Mouse (Mus musculus): Measurements from ENCODE around the gene Srcap. TPM values are rescaled to one million over a fixed set of nuclear protein-coding genes. Genes with fewer than 3 reads are reported as not detected.

Srcap gene
- polyA plus RNA-seq, 1 experiment from 2014 or later, result 51.5 TPM

- H3K4me1 ChIP-seq (replicated peaks; ENCODE audit: control insufficient read depth, insufficient read depth, low read length), result peaks cover 18% of the 10 kb centered on the region
- H3K36me3 ChIP-seq (ENCODE audit: control insufficient read depth, insufficient read depth), result peaks cover 7% of the 10 kb centered on the region
- peak overlapping the region; percentile 64 for H3K4me2 ChIP-seq (ENCODE audit: low read length)
- H3K9ac ChIP-seq (replicated peaks; ENCODE audit: low read depth, low read length), result peak overlapping the region; percentile 80
- no peaks in the 10 kb centered on the region for H3K27me3 ChIP-seq (replicated peaks; ENCODE audit: control insufficient read depth, insufficient read depth, low read length)
- peak overlapping the region; percentile 78 for H3K4me3 ChIP-seq (replicated peaks; ENCODE audit: low read length)
- WGBS, result under 1% methylated on average over 50 of the region's 93 CpGs
- ATAC-seq, result peak; percentile 80
- no peaks in the 10 kb centered on the region for H3K9me3 ChIP-seq (ENCODE audit: control insufficient read depth, low read length)
- H3K27ac ChIP-seq (ENCODE audit: low read length), result peak overlapping the region; percentile 98
Observed at GRCm38 (mm10) chr7:127512231-127513015, 640 bp downstream of the Srcap start.

- Histone ChIP-seq H3K27ac (ENCODE audit: low read length) (peak overlapping the region; percentile 98), H3K9me3 (ENCODE audit: control insufficient read depth, low read length) (no peaks in the 10 kb centered on the region), H3K27me3 (replicated peaks; ENCODE audit: control insufficient read depth, insufficient read depth, low read length) (no peaks in the 10 kb centered on the region), H3K4me2 (ENCODE audit: low read length) (peak overlapping the region; percentile 64), H3K4me1 (replicated peaks; ENCODE audit: control insufficient read depth, insufficient read depth, low read length) (peaks cover 18% of the 10 kb centered on the region), H3K9ac (replicated peaks; ENCODE audit: low read depth, low read length) (peak overlapping the region; percentile 80), H3K4me3 (replicated peaks; ENCODE audit: low read length) (peak overlapping the region; percentile 78), H3K36me3 (ENCODE audit: control insufficient read depth, insufficient read depth) (peaks cover 7% of the 10 kb centered on the region)
- ATAC-seq, result no peak
- 44% methylated on average over 8 of the region's 8 CpGs for WGBS
Observed at GRCm38 (mm10) chr7:127513016-127513390, 1.2 kb downstream of the Srcap start.

- peaks cover 10% of the 10 kb centered on the region for H3K36me3 ChIP-seq (ENCODE audit: control insufficient read depth, insufficient read depth)
- H3K4me2 ChIP-seq (ENCODE audit: low read length), result peak overlapping the region; percentile 64
- H3K27ac ChIP-seq (ENCODE audit: low read length), result no peak overlapping the region
- peak overlapping the region; percentile 78 for H3K4me3 ChIP-seq (replicated peaks; ENCODE audit: low read length)
- H3K27me3 ChIP-seq (replicated peaks; ENCODE audit: control insufficient read depth, insufficient read depth, low read length), result no peaks in the 10 kb centered on the region
- ATAC-seq, result no peak
- peaks cover 18% of the 10 kb centered on the region for H3K4me1 ChIP-seq (replicated peaks; ENCODE audit: control insufficient read depth, insufficient read depth, low read length)
- H3K9me3 ChIP-seq (ENCODE audit: control insufficient read depth, low read length), result no peaks in the 10 kb centered on the region
- WGBS, result 86% methylated on average over 3 of the region's 3 CpGs
- no peak overlapping the region for H3K9ac ChIP-seq (replicated peaks; ENCODE audit: low read depth, low read length)
Observed at GRCm38 (mm10) chr7:127513781-127514180, 2.0 kb downstream of the Srcap start.

GRCm38 (mm10) chr7:127515846-127516245 lies 4.1 kb downstream of the Srcap start:
- Histone ChIP-seq H3K4me1 (replicated peaks; ENCODE audit: control insufficient read depth, insufficient read depth, low read length) (peaks cover 18% of the 10 kb centered on the region), H3K9ac (replicated peaks; ENCODE audit: low read depth, low read length) (no peak overlapping the region), H3K36me3 (ENCODE audit: control insufficient read depth, insufficient read depth) (peaks cover 20% of the 10 kb centered on the region), H3K27me3 (replicated peaks; ENCODE audit: control insufficient read depth, insufficient read depth, low read length) (no peaks in the 10 kb centered on the region), H3K9me3 (ENCODE audit: control insufficient read depth, low read length) (no peaks in the 10 kb centered on the region), H3K4me2 (ENCODE audit: low read length) (no peak overlapping the region), H3K27ac (ENCODE audit: low read length) (no peak overlapping the region), H3K4me3 (replicated peaks; ENCODE audit: low read length) (no peak overlapping the region)
- 92% methylated on average over 7 of the region's 7 CpGs for WGBS
- no peak for ATAC-seq

GRCm38 (mm10) chr7:127516344-127516743 lies 4.6 kb downstream of the Srcap start:
- Histone ChIP-seq H3K9ac (replicated peaks; ENCODE audit: low read depth, low read length) (no peak overlapping the region), H3K36me3 (ENCODE audit: control insufficient read depth, insufficient read depth) (peaks cover 25% of the 10 kb centered on the region), H3K4me3 (replicated peaks; ENCODE audit: low read length) (no peak overlapping the region), H3K9me3 (ENCODE audit: control insufficient read depth, low read length) (no peaks in the 10 kb centered on the region), H3K4me1 (replicated peaks; ENCODE audit: control insufficient read depth, insufficient read depth, low read length) (peaks cover 14% of the 10 kb centered on the region), H3K27ac (ENCODE audit: low read length) (no peak overlapping the region), H3K27me3 (replicated peaks; ENCODE audit: control insufficient read depth, insufficient read depth, low read length) (no peaks in the 10 kb centered on the region), H3K4me2 (ENCODE audit: low read length) (no peak overlapping the region)
- ATAC-seq, result no peak
- 99% methylated on average over 6 of the region's 7 CpGs for WGBS

- no peak within 1 kb of the TSS for H3K4me2 ChIP-seq (ENCODE audit: low read length)
- H3K36me3 ChIP-seq (ENCODE audit: control insufficient read depth, insufficient read depth), result peaks cover 41% of the 10 kb centered on the region
- no peak for ATAC-seq
- no peak within 1 kb of the TSS for H3K27ac ChIP-seq (ENCODE audit: low read length)
- no peaks in the 10 kb centered on the region for H3K9me3 ChIP-seq (ENCODE audit: control insufficient read depth, low read length)
- 98% methylated on average over 3 of the region's 3 CpGs for WGBS
- no peaks in the 10 kb centered on the region for H3K4me1 ChIP-seq (replicated peaks; ENCODE audit: control insufficient read depth, insufficient read depth, low read length)
- no peaks in the 10 kb centered on the region for H3K27me3 ChIP-seq (replicated peaks; ENCODE audit: control insufficient read depth, insufficient read depth, low read length)
- H3K4me3 ChIP-seq (replicated peaks; ENCODE audit: low read length), result no peak within 1 kb of the TSS
- H3K9ac ChIP-seq (replicated peaks; ENCODE audit: low read depth, low read length), result no peak within 1 kb of the TSS
Observed at GRCm38 (mm10) chr7:127519284-127519683, 7.5 kb downstream of the Srcap start, which contains the start of gene Gm42715. TSS of gene Gm42715 (plus strand) at chr7:127519584.

- Histone ChIP-seq H3K27me3 (replicated peaks; ENCODE audit: control insufficient read depth, insufficient read depth, low read length) (no peaks in the 10 kb centered on the region), H3K4me2 (ENCODE audit: low read length) (no peak overlapping the region), H3K4me3 (replicated peaks; ENCODE audit: low read length) (no peak overlapping the region), H3K9me3 (ENCODE audit: control insufficient read depth, low read length) (no peaks in the 10 kb centered on the region), H3K9ac (replicated peaks; ENCODE audit: low read depth, low read length) (no peak overlapping the region), H3K4me1 (replicated peaks; ENCODE audit: control insufficient read depth, insufficient read depth, low read length) (no peaks in the 10 kb centered on the region), H3K27ac (ENCODE audit: low read length) (no peak overlapping the region), H3K36me3 (ENCODE audit: control insufficient read depth, insufficient read depth) (peaks cover 71% of the 10 kb centered on the region)
- ATAC-seq, result no peak
- WGBS, result 83% methylated on average over 3 of the region's 3 CpGs
Observed at GRCm38 (mm10) chr7:127541671-127542070, 29.9 kb downstream of the Srcap start.

GRCm38 (mm10) chr7:127549116-127549835 lies 37.5 kb downstream of the Srcap start:
- H3K36me3 ChIP-seq (ENCODE audit: control insufficient read depth, insufficient read depth), result peaks cover 39% of the 10 kb centered on the region
- 71% methylated on average over 15 of the region's 15 CpGs for WGBS
- no peak overlapping the region for H3K4me2 ChIP-seq (ENCODE audit: low read length)

GRCm38 (mm10) chr7:127551558-127551957 lies 39.8 kb downstream of the Srcap start:
- WGBS, result 96% methylated on average over 8 of the region's 8 CpGs
- peaks cover 42% of the 10 kb centered on the region for H3K36me3 ChIP-seq (ENCODE audit: control insufficient read depth, insufficient read depth)
- H3K27ac ChIP-seq (ENCODE audit: low read length), result no peak overlapping the region
- H3K9me3 ChIP-seq (ENCODE audit: control insufficient read depth, low read length), result no peaks in the 10 kb centered on the region
- H3K9ac ChIP-seq (replicated peaks; ENCODE audit: low read depth, low read length), result no peak overlapping the region
- H3K4me1 ChIP-seq (replicated peaks; ENCODE audit: control insufficient read depth, insufficient read depth, low read length), result no peaks in the 10 kb centered on the region
- no peak overlapping the region for H3K4me3 ChIP-seq (replicated peaks; ENCODE audit: low read length)
- ATAC-seq, result no peak
- no peak overlapping the region for H3K4me2 ChIP-seq (ENCODE audit: low read length)
- no peaks in the 10 kb centered on the region for H3K27me3 ChIP-seq (replicated peaks; ENCODE audit: control insufficient read depth, insufficient read depth, low read length)

More at GRCm38 (mm10) chr7:127549116-127549835, 37.5 kb downstream of the Srcap start:
- no peaks in the 10 kb centered on the region for H3K9me3 ChIP-seq (ENCODE audit: control insufficient read depth, low read length)
- H3K4me1 ChIP-seq (replicated peaks; ENCODE audit: control insufficient read depth, insufficient read depth, low read length), result no peaks in the 10 kb centered on the region
- H3K27me3 ChIP-seq (replicated peaks; ENCODE audit: control insufficient read depth, insufficient read depth, low read length), result no peaks in the 10 kb centered on the region
- ATAC-seq, result no peak
- no peak overlapping the region for H3K9ac ChIP-seq (replicated peaks; ENCODE audit: low read depth, low read length)
- no peak overlapping the region for H3K4me3 ChIP-seq (replicated peaks; ENCODE audit: low read length)
- no peak overlapping the region for H3K27ac ChIP-seq (ENCODE audit: low read length)

All from forebrain, embryonic 16.5 days (tissue).